Mouse (Mus musculus) MEL (cell line): ENCODE results near the gene Vmn1r28. TPM values are rescaled to one million over a fixed set of nuclear protein-coding genes. Genes with fewer than 3 reads are reported as not detected.
"Not testable (repeated sequence)": the region's sequence is repeated elsewhere in the genome, so short reads cannot be mapped to it uniquely, and the experiment has no call there.

Source experiments
- DNase-seq: peaks from one replicate; pipeline ENCODE4 v3.0.0; 2011; ENCODE audit warnings: low read depth, low spot score
- H3K27ac ChIP-seq: 2 replicates; pipeline ENCODE4 v1.5.1; 2012; ENCODE audit warnings: low read depth, mild to moderate bottlenecking, control low read depth, low read length, moderate library complexity; ENCODE audit not compliant: control insufficient read depth
- H3K27me3 ChIP-seq, 2 experiments: fragments of 150-350 bp in 1 of 2; sonication (generic) in 1 of 2; 2 replicates each; pipeline ENCODE4 v1.6.1; 2012; ENCODE audit warnings: low read length in 2 of 2, mild to moderate bottlenecking in 2 of 2, improper control_type of control experiment in 1 of 2, moderate library complexity in 1 of 2; ENCODE audit not compliant: insufficient read depth in 2 of 2, control insufficient read depth in 1 of 2
- H3K36me3 ChIP-seq, 2 experiments: 2 replicates each; pipeline ENCODE4 v1.6.1; 2012 to 2014; ENCODE audit warnings: low read length in 2 of 2, improper control_type of control experiment in 1 of 2, inconsistent platforms in 1 of 2, mild to moderate bottlenecking in 1 of 2; ENCODE audit not compliant: insufficient read depth in 2 of 2, control insufficient read depth in 1 of 2
- H3K4me1 ChIP-seq, 2 experiments: fragments of 150-350 bp in 1 of 2; sonication (generic) in 1 of 2; 2 replicates each; pipeline ENCODE4 v1.6.1; 2012; ENCODE audit warnings: low read length in 2 of 2, improper control_type of control experiment in 1 of 2, mild to moderate bottlenecking in 1 of 2; ENCODE audit not compliant: insufficient read depth in 2 of 2, control insufficient read depth in 1 of 2
- H3K4me3 ChIP-seq, 2 experiments: fragments of 150-350 bp in 1 of 2; sonication (generic) in 1 of 2; 2 replicates each; pipeline ENCODE4 v1.5.1; 2012; ENCODE audit warnings: low read depth in 2 of 2, low read length in 2 of 2, mild to moderate bottlenecking in 2 of 2, moderate library complexity in 2 of 2, control low read depth in 1 of 2, improper control_type of control experiment in 1 of 2; ENCODE audit not compliant: control insufficient read depth in 1 of 2, insufficient read depth in 1 of 2
- H3K79me2 ChIP-seq: 2 replicates; pipeline ENCODE4 v1.6.1; 2012; ENCODE audit warnings: mild to moderate bottlenecking, low read length, moderate library complexity; ENCODE audit not compliant: control insufficient read depth, poor library complexity, insufficient read depth
- H3K9ac ChIP-seq: 2 replicates; pipeline ENCODE4 v1.6.1; 2012; ENCODE audit warnings: low read depth, mild to moderate bottlenecking, control low read depth, low read length, moderate library complexity; ENCODE audit not compliant: control insufficient read depth, poor library complexity, severe bottlenecking
- H3K9me3 ChIP-seq: fragments of 150-350 bp; sonication (generic); replicated peaks from 2 replicates; pipeline ENCODE4 v1.6.1; 2012; ENCODE audit warnings: mild to moderate bottlenecking, low read length, improper control_type of control experiment, moderate library complexity; ENCODE audit not compliant: insufficient read depth
- CHD2 ChIP-seq: IDR thresholded peaks from 2 replicates; pipeline ENCODE4 v1.6.1; 2011; ENCODE audit warnings: low read length, improper control_type of control experiment
- ELF1 ChIP-seq: IDR thresholded peaks from 2 replicates; pipeline ENCODE4 v1.6.1; 2014; ENCODE audit warnings: low read depth, mild to moderate bottlenecking, inconsistent platforms, low read length, improper control_type of control experiment, moderate library complexity
- ETS1 ChIP-seq: IDR thresholded peaks from 2 replicates; pipeline ENCODE4 v1.6.1; 2012; ENCODE audit warnings: low read depth, mild to moderate bottlenecking, inconsistent platforms, low read length, improper control_type of control experiment, moderate library complexity
- GABPA ChIP-seq: IDR thresholded peaks from 2 replicates; pipeline ENCODE4 v1.6.1; 2012; ENCODE audit warnings: low read depth, mild to moderate bottlenecking, inconsistent platforms, low read length, improper control_type of control experiment, moderate library complexity
- GATA1 ChIP-seq: IDR thresholded peaks from 2 replicates; pipeline ENCODE4 v1.6.1; 2011; ENCODE audit warnings: low read depth, low read length, improper control_type of control experiment
- HCFC1 ChIP-seq: IDR thresholded peaks from 2 replicates; pipeline ENCODE4 v1.6.1; 2012; ENCODE audit warnings: low read depth, mild to moderate bottlenecking, inconsistent platforms, low read length, improper control_type of control experiment, moderate library complexity
- MAFK ChIP-seq: IDR thresholded peaks from 2 replicates; pipeline ENCODE4 v1.6.1; 2011; ENCODE audit warnings: low read depth, mild to moderate bottlenecking, low read length, improper control_type of control experiment, borderline replicate concordance
- MAX ChIP-seq: IDR thresholded peaks from 2 replicates; pipeline ENCODE4 v1.6.1; 2011; ENCODE audit warnings: low read length, improper control_type of control experiment
- MAZ ChIP-seq: IDR thresholded peaks from 2 replicates; pipeline ENCODE4 v1.6.1; 2012; ENCODE audit warnings: low read depth, mild to moderate bottlenecking, inconsistent platforms, low read length, improper control_type of control experiment
- MXI1 ChIP-seq: IDR thresholded peaks from 2 replicates; pipeline ENCODE4 v1.6.1; 2011; ENCODE audit warnings: mild to moderate bottlenecking, low read depth, low read length, improper control_type of control experiment
- MYB ChIP-seq: IDR thresholded peaks from 2 replicates; pipeline ENCODE4 v1.6.1; 2011; ENCODE audit warnings: mild to moderate bottlenecking, low read depth, low read length, improper control_type of control experiment
- NRF1 ChIP-seq: IDR thresholded peaks from 2 replicates; pipeline ENCODE4 v1.6.1; 2014; ENCODE audit warnings: low read depth, mild to moderate bottlenecking, inconsistent platforms, low read length, improper control_type of control experiment, moderate library complexity; ENCODE audit not compliant: poor library complexity, insufficient read depth, severe bottlenecking
- POLR2A ChIP-seq, 2 experiments: IDR thresholded peaks; 2 replicates each; pipeline ENCODE4 v1.6.1; 2011 to 2012; ENCODE audit warnings: low read length in 2 of 2, mild to moderate bottlenecking in 2 of 2, control low read depth in 1 of 2, improper control_type of control experiment in 1 of 2, low read depth in 1 of 2, moderate library complexity in 1 of 2; ENCODE audit not compliant: control insufficient read depth in 1 of 2, insufficient read depth in 1 of 2, poor library complexity in 1 of 2
- RAD21 ChIP-seq: IDR thresholded peaks from 2 replicates; pipeline ENCODE4 v1.6.1; 2011; ENCODE audit warnings: mild to moderate bottlenecking, low read depth, low read length, improper control_type of control experiment
- SIN3A ChIP-seq: IDR thresholded peaks from 2 replicates; pipeline ENCODE4 v1.6.1; 2012; ENCODE audit warnings: low read length, improper control_type of control experiment, inconsistent platforms
- SMC3 ChIP-seq: IDR thresholded peaks from 2 replicates; pipeline ENCODE4 v1.6.1; 2011; ENCODE audit warnings: low read depth, low read length, improper control_type of control experiment
- TAL1 ChIP-seq: IDR thresholded peaks from 2 replicates; pipeline ENCODE4 v1.6.1; 2012; ENCODE audit warnings: mild to moderate bottlenecking, inconsistent platforms, low read length, moderate library complexity, mixed read lengths
- USF2 ChIP-seq, 2 experiments: IDR thresholded peaks; 2 replicates each; pipeline ENCODE4 v1.6.1; 2011 to 2012; ENCODE audit warnings: improper control_type of control experiment in 2 of 2, low read length in 2 of 2, borderline replicate concordance in 1 of 2, inconsistent platforms in 1 of 2, low read depth in 1 of 2, mild to moderate bottlenecking in 1 of 2; ENCODE audit not compliant: insufficient read depth in 1 of 2
- ZC3H11A ChIP-seq: IDR thresholded peaks from 2 replicates; pipeline ENCODE4 v1.6.1; 2012; ENCODE audit warnings: low read depth, mild to moderate bottlenecking, inconsistent platforms, low read length, improper control_type of control experiment
- ZKSCAN1 ChIP-seq: IDR thresholded peaks from 2 replicates; pipeline ENCODE4 v1.6.1; 2012; ENCODE audit warnings: low read depth, mild to moderate bottlenecking, inconsistent platforms, low read length, improper control_type of control experiment, moderate library complexity
- ZNF384 ChIP-seq: IDR thresholded peaks from 2 replicates; pipeline ENCODE4 v1.6.1; 2012; ENCODE audit warnings: low read depth, mild to moderate bottlenecking, inconsistent platforms, low read length, improper control_type of control experiment
- polyA plus RNA-seq, 2 experiments: library from polyadenylated mRNA; stranded (reverse) in 1 of 2; unstranded in 1 of 2; fragments of >175 nt in 1 of 2; fragments of >200 nt in 1 of 2; gene quantifications; 2 replicates each; pipeline versions ENCODE4 v1.2.1 to v1.2.4; 2012; ENCODE audit warnings: low replicate concordance in 2 of 2, low read depth in 1 of 2; ENCODE audit not compliant: insufficient read length in 2 of 2, insufficient read depth in 1 of 2, missing spikeins in 1 of 2
- total RNA-seq: library from RNA; depleted of rRNA; stranded (reverse); fragments of 300-350 nt; gene quantifications from 2 replicates; pipeline ENCODE4 v1.2.3, GENCODE M21; 2012

Vmn1r28 gene
- total and polyA plus RNA-seq, 3 experiments, result not detected

DNA sequence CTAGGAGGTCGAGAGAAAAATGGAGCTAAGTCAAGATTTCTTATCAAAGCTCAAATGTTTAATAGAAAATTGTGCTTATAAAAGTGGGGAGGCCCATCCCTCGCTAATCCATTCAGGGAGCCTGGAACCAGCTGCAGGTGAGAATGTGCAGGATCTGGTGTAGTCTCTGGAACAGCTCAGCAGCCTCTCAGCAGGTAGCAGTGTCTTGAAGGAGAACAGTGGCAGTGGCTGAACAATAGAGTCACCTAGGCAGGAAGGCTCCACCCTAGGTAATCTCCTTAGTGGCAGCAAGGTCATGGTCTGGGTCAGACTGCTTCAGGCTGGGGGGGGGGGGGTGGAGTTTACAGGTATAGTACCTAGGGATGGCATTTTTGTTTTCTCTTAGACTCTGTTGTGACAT, 30.4 kb downstream of the Vmn1r28 start:
- TF ChIP-seq ZKSCAN1 (no peak), ETS1 (no peak), SIN3A (no peak), GABPA (no peak), RAD21 (no peak), MXI1 (no peak), NRF1 (no peak), ZC3H11A (no peak), ELF1 (no peak), MAX (no peak), ZNF384 (no peak), CHD2 (no peak), HCFC1 (no peak)
- no peak for DNase-seq
- no peak overlapping the region for H3K9ac ChIP-seq
- H3K27me3 ChIP-seq, result no peaks in the 10 kb centered on the region
- no peak overlapping the region for H3K27ac ChIP-seq
- H3K79me2 ChIP-seq, result no peaks in the 10 kb centered on the region
- H3K4me3 ChIP-seq, result no peak overlapping the region
- H3K36me3 ChIP-seq, result no peaks in the 10 kb centered on the region
- H3K4me1 ChIP-seq, result no peaks in the 10 kb centered on the region
- no peaks in the 10 kb centered on the region for H3K9me3 ChIP-seq

GRCm38 (mm10) chr6:58298511-58298910, 36.7 kb downstream of the Vmn1r28 start:
- not testable (repeated sequence) for H3K79me2 ChIP-seq, H3K4me3 ChIP-seq, H3K27me3 ChIP-seq, H3K9me3 ChIP-seq, H3K9ac ChIP-seq, H3K36me3 ChIP-seq, DNase-seq, H3K4me1 ChIP-seq, H3K27ac ChIP-seq

GRCm38 (mm10) chr6:58301249-58301648, 39.4 kb downstream of the Vmn1r28 start, which contains the start of gene Vmn1r29:
TSS of gene Vmn1r29 (plus strand) at chr6:58301549.
- DNase-seq, result no peak
- TF ChIP-seq HCFC1, result no peak
- TF ChIP-seq ZNF384, result no peak
- no peak for TF ChIP-seq MYB
- no peak for TF ChIP-seq MAZ
- TF ChIP-seq POLR2A (IDR thresholded peaks at IDR 0.05; ENCODE audit: control insufficient read depth in 1 of 2, insufficient read depth in 1 of 2, low read depth in 1 of 2, low read length in 2 of 2, poor library complexity in 1 of 2), result no peak
- TF ChIP-seq MAFK, result no peak
- no peak for TF ChIP-seq TAL1
- TF ChIP-seq SMC3, result no peak
- TF ChIP-seq USF2 (IDR thresholded peaks at IDR 0.05; ENCODE audit: borderline replicate concordance in 1 of 2, insufficient read depth in 1 of 2, low read depth in 1 of 2, low read length in 2 of 2), result no peak
- TF ChIP-seq GATA1, result no peak
- no peaks in the 10 kb centered on the region for H3K27me3 ChIP-seq
- no peaks in the 10 kb centered on the region for H3K36me3 ChIP-seq
- no peaks in the 10 kb centered on the region for H3K79me2 ChIP-seq
- no peak within 1 kb of the TSS for H3K27ac ChIP-seq
- H3K4me1 ChIP-seq, result no peaks in the 10 kb centered on the region
- H3K9me3 ChIP-seq, result no peaks in the 10 kb centered on the region
- no peak within 1 kb of the TSS for H3K4me3 ChIP-seq
- no peak within 1 kb of the TSS for H3K9ac ChIP-seq
